Mouse (Mus musculus): ENCODE results near the gene Asb6.

The Asb6 gene

DNA sequence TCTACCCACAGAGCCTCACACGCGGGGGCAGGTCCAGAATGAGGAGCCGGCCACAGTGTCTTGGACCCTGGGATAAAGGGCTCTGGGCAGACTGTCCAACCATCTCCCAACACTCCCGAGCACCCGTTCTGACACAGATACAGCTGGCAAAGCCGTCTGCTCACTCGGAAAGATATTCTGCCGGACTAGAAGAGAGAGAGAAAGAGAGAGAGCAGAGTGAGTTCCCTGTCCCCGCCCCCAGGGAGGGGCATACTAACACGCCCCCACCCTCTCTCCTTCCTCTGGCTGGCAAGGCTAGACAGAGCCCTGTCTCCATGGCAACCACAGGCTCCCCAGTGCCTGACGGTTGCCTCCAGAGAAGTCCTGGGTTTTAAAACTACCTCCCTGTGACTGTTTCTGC lies 33.8 kb downstream of the Asb6 start:
- DNase-seq (ENCODE audit: low spot score) = peak; percentile 42

DNA sequence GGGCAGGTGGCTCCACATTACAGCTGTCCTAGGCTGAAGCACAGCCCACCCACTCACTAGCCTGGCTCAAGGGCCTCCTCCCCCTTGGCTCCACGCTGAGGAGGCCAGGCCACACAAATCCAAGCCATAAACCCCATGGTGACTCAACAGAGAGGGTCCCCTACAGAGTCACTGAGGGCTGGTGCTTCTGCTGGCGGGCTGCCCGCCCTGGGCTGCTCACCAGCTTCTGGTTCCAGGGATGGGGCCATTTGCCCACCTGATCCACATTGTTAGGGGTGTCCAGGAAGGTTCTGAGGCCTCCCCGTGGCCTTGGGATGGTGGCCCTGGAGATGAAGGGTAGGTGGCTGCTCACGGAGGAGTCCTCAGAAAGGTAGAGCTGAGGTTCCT lies 34.3 kb downstream of the Asb6 start:
- DNase-seq (ENCODE audit: low spot score) = no peak

DNA sequence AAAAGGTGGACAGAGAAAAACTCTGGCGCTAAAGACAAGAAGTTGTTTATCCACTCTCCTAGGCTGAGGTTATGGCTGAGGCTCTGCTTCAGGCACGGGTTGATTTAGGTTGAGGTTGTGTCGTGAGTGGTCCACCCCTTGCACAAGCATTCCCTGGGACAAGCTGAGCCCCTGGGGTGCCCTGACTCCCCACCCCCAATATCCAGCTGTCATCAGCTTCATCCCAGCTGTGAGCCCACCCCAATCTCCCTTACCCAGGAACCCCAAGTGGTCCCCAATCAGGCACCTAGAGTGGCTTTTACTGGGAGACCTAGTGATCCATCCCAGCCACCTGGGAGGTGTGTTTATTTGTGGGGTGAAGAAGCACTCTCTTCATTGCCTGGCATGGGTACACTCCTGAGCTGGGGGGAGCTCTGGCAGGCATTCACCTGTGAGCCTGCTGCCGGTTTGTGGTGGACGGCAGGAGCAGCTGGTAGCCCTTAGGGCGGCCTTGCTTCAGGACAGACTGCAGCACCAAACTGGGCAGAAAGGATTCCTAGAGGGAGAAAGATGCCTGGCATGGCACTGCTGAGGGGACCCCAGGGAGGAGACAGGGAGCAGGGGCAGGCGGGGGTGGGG lies 34.8 kb downstream of the Asb6 start:
- DNase-seq (ENCODE audit: low spot score) = no peak

DNA sequence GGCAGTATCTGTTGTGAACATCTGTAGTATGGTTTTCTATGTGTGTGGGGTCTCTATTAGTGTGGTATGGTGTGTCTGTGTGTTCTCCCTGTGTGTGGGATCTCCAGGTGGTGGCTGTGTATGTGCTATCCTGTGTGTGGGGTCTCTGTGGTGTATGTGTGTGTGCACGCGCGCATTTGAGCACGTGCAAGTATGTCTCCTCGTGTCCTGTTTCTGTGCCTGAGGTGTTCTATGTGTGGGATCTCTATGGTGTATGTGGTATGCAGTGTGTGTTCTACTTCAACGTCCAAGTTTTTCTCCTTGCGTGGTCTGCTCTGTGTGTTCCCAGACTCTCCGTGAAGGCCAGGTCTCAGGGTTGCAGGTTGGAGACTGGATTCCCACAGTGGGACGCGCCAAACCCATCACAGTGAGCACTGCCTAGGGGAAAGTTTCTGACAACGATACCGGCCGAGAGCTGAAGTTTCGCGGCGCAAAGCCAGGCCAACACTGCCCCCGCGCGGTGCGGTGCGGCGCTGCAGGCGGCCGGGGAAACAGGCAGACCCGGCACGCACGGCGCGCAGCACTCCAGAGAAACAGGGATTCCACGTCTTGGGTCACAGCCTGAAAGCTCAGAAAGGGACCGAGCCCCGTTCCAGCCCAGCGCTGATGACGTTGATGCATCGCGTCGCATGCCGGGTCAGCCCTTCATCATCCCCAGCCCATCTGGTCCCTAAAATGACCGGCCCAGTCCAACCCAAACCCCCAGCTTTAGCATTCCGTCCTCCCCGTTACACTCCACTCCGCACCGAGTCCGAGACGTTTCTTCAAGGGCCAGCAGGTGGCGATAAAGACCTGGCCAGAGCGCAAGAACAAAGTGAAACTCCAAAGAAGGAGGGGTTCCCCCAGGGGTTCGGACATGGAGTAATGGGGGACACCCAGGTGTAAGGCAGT lies 35.7 kb downstream of the Asb6 start:
- peak; percentile 83 for DNase-seq (ENCODE audit: low spot score)

DNA sequence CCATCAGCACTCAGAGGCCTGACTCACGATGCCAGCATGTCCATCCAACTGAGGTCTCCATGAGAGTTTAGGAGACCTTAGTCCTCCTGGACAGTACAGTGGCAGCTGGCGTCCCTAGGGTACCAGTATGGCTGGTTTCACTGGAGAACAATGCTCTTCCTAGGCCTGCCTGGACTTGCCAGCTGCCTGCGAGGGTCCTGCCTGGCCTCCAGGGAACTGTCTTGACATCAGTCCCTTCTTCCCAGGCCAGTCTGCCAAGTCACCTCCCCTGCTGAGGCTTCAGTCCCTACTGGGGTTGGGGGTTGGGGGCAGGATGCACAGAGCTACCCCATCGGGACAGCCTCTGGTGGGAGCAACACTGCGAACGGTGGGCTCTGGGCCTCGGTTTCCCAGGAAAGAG lies 38.1 kb downstream of the Asb6 start:
- DNase-seq (ENCODE audit: low spot score) = no peak

DNA sequence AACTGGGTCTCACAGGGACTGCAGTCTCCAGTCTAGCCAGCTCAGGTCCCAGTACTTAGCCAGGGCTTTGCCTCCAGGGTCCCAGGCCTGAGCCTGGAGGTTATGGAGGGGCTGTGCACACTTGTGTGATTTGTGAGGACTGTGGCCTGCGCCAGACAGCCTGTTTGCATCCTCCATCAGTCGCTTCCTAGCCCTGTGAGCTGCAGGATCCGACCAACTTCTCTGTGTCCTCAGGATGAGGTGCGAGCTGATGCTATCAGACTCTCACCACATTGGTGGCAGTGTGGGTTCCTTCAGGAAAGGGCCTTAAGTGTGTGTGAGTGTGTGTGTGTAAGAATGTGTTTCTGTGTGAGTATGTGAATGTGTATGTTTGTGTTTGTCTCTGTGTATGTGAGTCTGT lies 42.7 kb downstream of the Asb6 start:
- DNase-seq (ENCODE audit: low spot score) = no peak

DNA sequence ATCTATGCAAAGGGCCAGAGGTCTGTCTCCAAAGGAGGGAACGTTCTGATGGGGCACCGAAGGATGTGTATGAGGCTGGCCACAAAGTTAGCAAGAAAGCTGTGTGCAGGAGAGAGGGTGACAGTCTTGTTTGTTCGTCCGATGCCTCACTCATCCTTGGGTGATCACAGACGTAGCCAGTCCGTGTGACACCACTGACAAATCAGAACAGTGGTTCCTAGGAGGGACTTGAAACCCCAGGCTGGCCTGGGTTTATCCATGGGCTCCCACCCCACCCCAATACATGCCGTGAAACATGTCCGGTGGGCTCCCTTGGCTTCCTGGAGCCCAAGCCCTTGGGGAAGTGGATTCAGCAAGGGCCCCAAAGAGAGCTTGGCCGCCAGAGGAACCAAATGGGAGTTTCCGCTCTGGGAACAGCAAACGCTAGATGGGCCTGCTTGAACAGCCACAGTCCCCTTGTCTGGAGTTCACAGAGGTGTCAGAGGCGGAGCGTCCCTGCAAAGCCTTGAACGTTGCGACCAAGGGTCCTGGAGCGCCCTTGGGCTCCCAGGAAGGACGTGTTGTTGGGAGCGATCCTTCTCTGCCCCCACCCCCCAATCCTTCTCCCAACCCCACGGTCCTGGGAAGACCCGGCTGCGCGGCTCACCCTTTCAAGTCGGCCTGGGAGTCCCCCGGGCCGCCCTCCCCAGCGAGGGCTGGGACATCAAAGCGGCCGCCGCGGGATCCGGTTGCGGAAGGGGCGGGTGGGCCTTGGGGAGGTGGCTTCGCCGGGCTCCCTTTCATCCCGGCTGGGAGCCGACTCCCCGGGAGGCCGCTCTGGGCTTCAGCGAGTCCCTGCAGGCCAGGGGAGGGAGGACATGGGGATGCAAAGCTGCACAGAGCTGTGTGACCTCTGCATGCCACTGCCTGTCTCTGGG lies 45.8 kb downstream of the Asb6 start:
- no peak for DNase-seq (ENCODE audit: low spot score)

DNA sequence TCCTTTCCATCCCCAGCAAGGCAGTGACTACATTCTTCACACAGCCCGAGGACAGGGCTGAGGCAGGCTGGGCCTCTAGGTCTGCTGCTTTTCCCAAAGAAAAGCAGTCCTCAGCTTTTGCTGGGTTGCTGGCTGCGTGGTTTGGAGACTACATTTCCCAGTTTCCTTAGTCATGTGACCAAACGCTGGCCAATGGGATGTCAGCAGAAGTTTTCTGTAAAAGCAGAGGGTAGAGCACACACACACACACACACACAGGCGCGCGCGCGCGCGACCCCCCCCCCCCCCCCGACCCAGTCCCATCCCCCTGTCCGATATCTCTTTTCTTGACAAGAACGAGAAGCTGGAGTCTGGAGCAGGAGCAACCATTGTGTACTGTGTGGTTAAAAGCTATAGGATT lies 46.8 kb downstream of the Asb6 start:
- DNase-seq (ENCODE audit: low spot score) = no peak

DNA sequence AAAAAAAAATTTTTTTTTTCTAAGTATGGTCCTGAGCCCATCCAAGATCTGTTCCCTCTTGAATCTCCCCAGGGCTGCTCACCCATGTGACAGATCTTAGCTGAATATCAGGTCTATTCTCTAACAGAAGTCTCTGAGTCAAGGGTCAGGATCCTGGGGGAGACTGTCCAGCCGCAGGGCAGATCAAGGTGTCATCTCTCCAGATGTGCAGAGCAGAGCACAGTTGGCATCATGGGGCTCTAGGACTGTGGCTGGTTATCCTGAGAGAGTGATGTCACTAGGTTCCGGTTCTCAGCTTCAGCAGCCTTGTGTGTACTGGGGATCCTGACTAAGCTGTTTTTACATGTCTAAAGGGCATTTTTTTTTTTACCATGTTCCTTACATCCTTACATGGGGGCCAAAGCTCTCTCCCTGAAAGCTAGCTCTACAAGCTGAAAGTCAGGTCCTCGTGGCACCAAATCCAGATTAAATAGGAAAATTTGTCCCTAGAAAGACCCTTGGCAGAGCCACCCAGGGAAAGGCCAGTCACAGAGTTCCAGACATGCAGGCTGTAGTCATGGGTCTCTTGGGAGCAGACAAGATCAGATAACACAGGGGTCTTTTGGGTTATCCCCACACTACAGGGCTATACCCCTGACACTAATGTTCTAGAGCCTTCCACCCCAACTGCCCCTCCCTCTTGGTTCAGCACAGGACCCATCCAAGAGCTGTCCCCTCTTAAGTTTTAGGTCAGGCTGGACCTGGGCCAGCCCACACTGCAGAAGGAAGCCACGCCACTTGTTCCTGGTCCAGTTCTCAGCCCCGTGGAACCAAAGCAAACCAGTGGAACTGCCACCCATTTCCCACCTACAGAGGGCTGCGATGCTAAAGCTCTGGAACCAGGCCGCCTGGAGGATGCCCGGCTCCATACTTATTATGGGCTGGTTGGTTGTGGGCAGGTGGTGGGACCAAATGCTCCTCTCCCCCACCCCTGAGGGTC lies 47.5 kb downstream of the Asb6 start:
- DNase-seq (ENCODE audit: low spot score) = no peak

DNA sequence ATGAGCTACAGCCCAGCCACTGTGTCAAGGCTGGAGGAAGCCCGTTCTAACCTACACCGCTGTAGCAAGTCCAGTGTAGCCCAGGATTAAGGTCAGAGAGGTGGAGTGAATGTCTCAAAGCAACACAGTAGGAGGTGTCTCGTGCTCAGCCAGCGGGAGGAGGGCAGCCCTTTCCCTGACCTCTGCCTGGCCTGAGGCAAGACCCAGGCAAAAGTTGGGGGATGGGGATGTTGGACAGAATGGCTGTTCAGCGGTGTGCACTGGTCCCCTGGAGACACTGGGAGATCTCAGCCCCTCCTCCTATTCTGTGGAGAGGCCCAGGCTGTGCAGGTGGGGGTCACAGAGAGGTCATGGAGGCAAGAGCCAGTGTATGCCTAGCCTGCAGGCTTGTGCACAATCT lies 50.9 kb downstream of the Asb6 start:
- no peak for DNase-seq (ENCODE audit: low spot score)

DNA sequence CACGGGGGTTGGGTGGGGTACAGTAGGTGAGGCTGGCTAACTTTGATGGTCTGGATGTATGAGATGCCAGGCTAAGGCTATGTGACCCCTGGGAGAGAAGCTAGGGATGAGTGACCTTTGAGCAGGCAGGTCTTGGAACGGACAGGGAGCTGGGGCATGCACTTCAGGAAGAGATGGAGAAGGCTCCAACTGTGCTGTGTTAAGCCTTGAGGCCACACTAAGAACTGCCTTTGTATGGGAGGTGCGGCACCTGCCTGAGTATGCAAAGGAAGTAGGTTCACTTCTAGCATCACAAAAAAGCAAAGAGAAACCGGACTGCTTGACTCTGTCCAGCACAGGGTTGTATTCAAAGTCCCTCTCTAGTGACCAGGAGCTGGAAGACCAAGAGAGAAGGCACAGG lies 51.9 kb downstream of the Asb6 start:
- DNase-seq (ENCODE audit: low spot score) = no peak

DNA sequence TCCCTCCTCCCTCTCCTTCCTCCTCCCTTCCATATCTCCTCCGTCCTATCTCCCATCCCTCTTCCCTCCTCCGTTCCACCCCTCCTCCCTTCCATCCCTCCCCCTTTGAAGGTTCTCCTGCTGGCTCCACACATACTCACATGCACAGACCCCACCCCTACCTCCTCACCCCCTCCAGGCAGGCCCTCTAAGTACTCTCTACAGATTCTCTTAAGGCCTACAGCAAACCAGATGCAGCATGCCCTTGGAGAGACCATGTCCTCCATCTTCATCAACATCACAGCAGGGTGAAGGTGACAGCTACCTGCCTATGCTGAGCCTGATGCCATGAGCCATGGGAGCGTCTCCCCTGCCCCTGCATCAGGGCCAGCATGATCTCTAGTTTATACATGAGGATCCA lies 52.9 kb downstream of the Asb6 start:
- DNase-seq (ENCODE audit: low spot score) = no peak

DNA sequence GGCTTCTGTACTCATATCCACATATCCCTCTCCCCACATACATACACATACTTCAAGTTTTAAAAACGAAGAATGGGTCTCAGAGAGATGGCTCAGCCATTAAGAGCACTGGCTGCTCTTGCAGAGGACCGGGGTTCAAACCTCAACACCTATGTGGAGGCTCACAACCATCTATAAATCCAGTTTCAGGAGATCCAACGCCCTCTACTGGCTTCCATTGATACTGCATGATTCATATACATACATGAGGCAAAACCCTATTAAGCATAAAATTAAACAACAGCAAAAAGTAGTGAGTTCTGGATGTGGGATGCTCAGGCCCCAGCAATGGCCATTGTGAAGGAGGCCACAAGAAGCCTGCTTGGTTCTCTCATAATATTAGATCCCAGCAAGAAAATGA lies 54.2 kb downstream of the Asb6 start:
- no peak for DNase-seq (ENCODE audit: low spot score)

DNA sequence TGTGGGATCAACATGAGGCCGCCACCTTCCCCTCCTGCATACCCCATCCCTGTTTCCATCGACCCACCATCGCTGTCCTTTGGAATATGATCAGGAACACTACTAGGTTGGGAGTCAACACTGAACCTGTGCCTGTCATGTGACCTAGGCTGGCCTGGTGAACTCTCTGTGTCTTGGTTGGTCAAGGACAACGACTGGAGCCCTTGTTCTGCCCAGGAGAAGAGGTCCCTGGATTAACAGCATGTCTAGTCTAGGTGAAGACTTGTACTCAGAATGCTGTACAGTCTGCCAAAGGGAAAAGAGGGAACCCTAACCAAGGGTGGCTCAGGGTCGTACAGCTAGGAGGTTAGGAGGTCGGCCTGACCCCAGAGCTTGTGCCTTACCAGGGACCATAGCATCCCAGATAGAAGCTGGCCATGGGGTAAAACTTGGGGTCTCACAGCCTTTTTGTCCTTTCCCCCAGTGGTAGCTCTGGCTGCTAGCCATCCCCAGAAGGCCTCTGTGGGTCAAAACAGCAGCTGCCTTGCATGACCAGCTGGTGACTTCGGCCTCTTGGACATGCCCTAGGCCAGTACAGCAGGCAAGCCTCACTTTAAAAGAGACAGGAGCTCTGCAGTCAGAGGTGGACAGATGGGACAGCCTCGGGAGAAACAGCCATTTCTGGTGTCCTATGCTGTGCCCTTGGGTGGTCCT lies 56.7 kb downstream of the Asb6 start:
- no peak for DNase-seq (ENCODE audit: low spot score)

All from spleen, adult 12 weeks (tissue).